ENCODE assay signal across 21 mouse cellular contexts in genomic region chr6:90813526-90813925, GRCm38 (mm10).
"Had no signal": no experiment of that assay in that cellular context is flagged by ENCODE, and none has a peak within 500 bp of the region (broad histone marks: within the 10 kb centered on the region; RNA-seq: fewer than 3 reads in every experiment).

No protein-coding gene starts in this region.

- H3K27me3 ChIP-seq: limb, embryonic 15.5 days; midbrain, embryonic 15.5 days; neural tube, embryonic 15.5 days; stomach, embryonic 15.5 days had no signal

- H3K27ac ChIP-seq: limb, embryonic 12.5 days; limb, embryonic 15.5 days; liver, embryonic 14.5 days; macrophage; midbrain, embryonic 12.5 days; midbrain, embryonic 15.5 days; neural tube, embryonic 12.5 days; neural tube, embryonic 15.5 days; stomach, embryonic 15.5 days had no signal

- H3K36me3 ChIP-seq: limb, embryonic 12.5 days; limb, embryonic 15.5 days; midbrain, embryonic 12.5 days; midbrain, embryonic 15.5 days; neural tube, embryonic 12.5 days; neural tube, embryonic 15.5 days; stomach, embryonic 15.5 days had no signal

- ATAC-seq: liver, postnatal 0 days; lung, postnatal 0 days; midbrain, embryonic 15.5 days had no signal

- H3K9ac ChIP-seq: limb, embryonic 12.5 days; limb, embryonic 15.5 days; liver, embryonic 14.5 days; liver, postnatal 0 days; lung, embryonic 14.5 days; midbrain, embryonic 12.5 days; midbrain, embryonic 15.5 days; neural tube, embryonic 12.5 days; neural tube, embryonic 15.5 days; stomach, embryonic 15.5 days had no signal

- H3K4me2 ChIP-seq: limb, embryonic 12.5 days; limb, embryonic 15.5 days; liver, embryonic 11.5 days; lung, embryonic 14.5 days; midbrain, embryonic 12.5 days; midbrain, embryonic 15.5 days; neural tube, embryonic 12.5 days; neural tube, embryonic 15.5 days; stomach, embryonic 15.5 days had no signal

- DNase-seq: kidney, adult 18-20 months; kidney, adult 9 months; kidney, postnatal 25 days; layer of hippocampus, adult 9-11 months; liver, postnatal 0 days; lung, embryonic 14.5 days; retina, postnatal 1 day; right cerebral cortex, postnatal 25 days; spleen, adult 18-20 months; thymus, postnatal 25 days had no signal

- H3K4me3 ChIP-seq: limb, embryonic 12.5 days; limb, embryonic 15.5 days; midbrain, embryonic 12.5 days; midbrain, embryonic 15.5 days; neural tube, embryonic 12.5 days; neural tube, embryonic 15.5 days; stomach, embryonic 15.5 days had no signal

- H3K9me3 ChIP-seq: limb, embryonic 12.5 days; limb, embryonic 15.5 days; midbrain, embryonic 12.5 days; midbrain, embryonic 15.5 days; neural tube, embryonic 12.5 days; neural tube, embryonic 15.5 days; stomach, embryonic 15.5 days had no signal
